Mouse (Mus musculus): Measurements from ENCODE around the gene Chp1. TPM values are rescaled to one million over a fixed set of nuclear protein-coding genes. Genes with fewer than 3 reads are reported as not detected.

Gene Chp1
- polyA plus RNA-seq, 1 experiment from 2014 or later: 46.5 TPM

DNA sequence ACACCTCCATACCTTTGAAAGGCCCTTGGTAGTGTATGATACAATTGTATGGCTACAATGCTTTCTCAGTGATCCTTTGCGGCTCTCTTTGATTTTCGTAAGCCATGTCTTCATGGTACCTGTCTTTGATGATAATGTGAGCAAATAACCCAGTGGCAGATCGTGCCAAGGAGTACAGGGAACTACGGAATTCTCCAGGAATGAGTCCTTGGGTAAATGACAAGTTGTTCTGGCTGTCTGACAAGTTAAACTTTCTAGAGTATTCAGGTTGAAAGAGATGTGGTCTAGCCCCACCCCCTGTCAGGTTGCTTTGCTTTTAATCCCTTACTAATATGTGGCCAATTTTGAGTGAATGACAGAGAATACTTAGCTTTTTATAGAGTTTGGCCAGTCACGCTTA lies 1.2 kb downstream of the Chp1 start:
- Histone ChIP-seq H3K27me3 (ENCODE audit: control insufficient read depth, insufficient read depth, low read length) (no peaks in the 10 kb centered on the region), H3K9ac (ENCODE audit: low read depth, low read length) (no peak overlapping the region), H3K4me1 (ENCODE audit: control insufficient read depth, insufficient read depth, low read length) (peaks cover 5% of the 10 kb centered on the region; the same call in 1 of the 2 replicates), H3K27ac (ENCODE audit: low read depth, low read length) (no peak overlapping the region), H3K4me2 (peak overlapping the region; percentile 72), H3K4me3 (ENCODE audit: low read depth, low read length) (no peak overlapping the region), H3K9me3 (replicated peaks; ENCODE audit: control insufficient read depth, low read length) (no peaks in the 10 kb centered on the region), H3K36me3 (ENCODE audit: control insufficient read depth, insufficient read depth, low read length) (no peaks in the 10 kb centered on the region)
- WGBS (ENCODE audit: insufficient replicate concordance): 68% methylated on average over 5 of the region's 5 CpGs
- ATAC-seq (replicated peaks; ENCODE audit: insufficient number of reproducible peaks, low FRiP score, low TSS enrichment): no peak

GRCm38 (mm10) chr2:119549678-119550077 lies 2.2 kb downstream of the Chp1 start:
- Histone ChIP-seq H3K27ac (ENCODE audit: low read depth, low read length) (no peak overlapping the region), H3K4me2 (no peak overlapping the region), H3K4me3 (ENCODE audit: low read depth, low read length) (no peak overlapping the region), H3K9me3 (replicated peaks; ENCODE audit: control insufficient read depth, low read length) (no peaks in the 10 kb centered on the region), H3K4me1 (ENCODE audit: control insufficient read depth, insufficient read depth, low read length) (peaks cover 5% of the 10 kb centered on the region; the same call in 1 of the 2 replicates), H3K27me3 (ENCODE audit: control insufficient read depth, insufficient read depth, low read length) (no peaks in the 10 kb centered on the region), H3K9ac (ENCODE audit: low read depth, low read length) (no peak overlapping the region), H3K36me3 (ENCODE audit: control insufficient read depth, insufficient read depth, low read length) (no peaks in the 10 kb centered on the region)
- ATAC-seq (replicated peaks; ENCODE audit: insufficient number of reproducible peaks, low FRiP score, low TSS enrichment): no peak
- 58% methylated on average over 2 of the region's 2 CpGs for WGBS (ENCODE audit: insufficient replicate concordance)

DNA sequence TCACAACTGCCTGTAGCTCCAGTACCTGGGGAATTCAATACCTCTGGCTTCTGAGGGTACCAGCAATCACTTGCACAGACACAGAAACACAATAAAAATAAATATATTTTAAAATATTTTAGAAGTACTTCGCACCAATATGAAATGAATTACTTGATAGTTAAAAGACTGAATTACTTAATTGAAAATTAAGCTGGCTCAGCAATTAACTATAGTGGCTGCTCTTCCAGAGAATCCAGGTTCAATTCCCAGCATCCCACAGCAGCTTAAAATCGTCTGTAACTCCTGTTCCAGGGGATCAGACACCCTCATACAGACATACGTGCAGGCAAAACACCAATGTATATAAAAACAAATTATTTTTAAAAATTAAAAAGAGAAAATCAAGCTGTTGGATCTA lies 10.5 kb downstream of the Chp1 start:
- H3K4me1 ChIP-seq (ENCODE audit: control insufficient read depth, insufficient read depth, low read length): no peaks in the 10 kb centered on the region
- ATAC-seq (replicated peaks; ENCODE audit: insufficient number of reproducible peaks, low FRiP score, low TSS enrichment): no peak
- no peak overlapping the region for H3K9ac ChIP-seq (ENCODE audit: low read depth, low read length)
- WGBS (ENCODE audit: insufficient replicate concordance): 88% methylated on average over 3 of the region's 3 CpGs
- no peak overlapping the region for H3K4me2 ChIP-seq
- no peaks in the 10 kb centered on the region for H3K36me3 ChIP-seq (ENCODE audit: control insufficient read depth, insufficient read depth, low read length)
- no peaks in the 10 kb centered on the region for H3K27me3 ChIP-seq (ENCODE audit: control insufficient read depth, insufficient read depth, low read length)
- H3K4me3 ChIP-seq (ENCODE audit: low read depth, low read length): no peak overlapping the region
- no peak overlapping the region for H3K27ac ChIP-seq (ENCODE audit: low read depth, low read length)
- H3K9me3 ChIP-seq (replicated peaks; ENCODE audit: control insufficient read depth, low read length): no peaks in the 10 kb centered on the region

GRCm38 (mm10) chr2:119558737-119559340 lies 11.3 kb downstream of the Chp1 start:
- Histone ChIP-seq H3K27ac (ENCODE audit: low read depth, low read length) (no peak overlapping the region), H3K27me3 (ENCODE audit: control insufficient read depth, insufficient read depth, low read length) (no peaks in the 10 kb centered on the region), H3K4me1 (ENCODE audit: control insufficient read depth, insufficient read depth, low read length) (no peaks in the 10 kb centered on the region), H3K9me3 (replicated peaks; ENCODE audit: control insufficient read depth, low read length) (no peaks in the 10 kb centered on the region), H3K36me3 (ENCODE audit: control insufficient read depth, insufficient read depth, low read length) (no peaks in the 10 kb centered on the region), H3K9ac (ENCODE audit: low read depth, low read length) (no peak overlapping the region), H3K4me3 (ENCODE audit: low read depth, low read length) (no peak overlapping the region), H3K4me2 (no peak overlapping the region)
- 69% methylated on average over 7 of the region's 7 CpGs for WGBS (ENCODE audit: insufficient replicate concordance)
- no peak for ATAC-seq (replicated peaks; ENCODE audit: insufficient number of reproducible peaks, low FRiP score, low TSS enrichment)

DNA sequence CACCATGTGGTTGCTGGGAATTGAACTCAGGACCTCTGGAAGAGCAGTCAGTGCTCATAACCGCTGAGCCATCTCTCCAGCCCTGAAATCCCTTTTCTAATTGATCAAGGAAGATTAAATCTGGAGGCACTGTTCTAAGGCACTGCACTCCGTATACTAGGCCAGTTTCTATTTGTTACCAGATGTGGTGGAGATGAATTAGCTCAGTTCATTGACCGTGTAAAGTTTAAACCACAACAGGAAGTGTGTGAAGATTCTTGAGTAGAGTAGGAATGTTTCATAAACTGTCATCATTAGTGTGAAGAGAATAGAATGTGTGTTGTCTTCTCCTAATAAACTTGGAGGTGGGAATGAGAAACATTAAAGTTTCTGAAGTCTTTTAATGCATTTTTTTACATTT lies 14.3 kb downstream of the Chp1 start:
- Histone ChIP-seq H3K36me3 (ENCODE audit: control insufficient read depth, insufficient read depth, low read length) (no peaks in the 10 kb centered on the region), H3K9ac (ENCODE audit: low read depth, low read length) (no peak overlapping the region), H3K4me2 (no peak overlapping the region), H3K4me1 (ENCODE audit: control insufficient read depth, insufficient read depth, low read length) (no peaks in the 10 kb centered on the region), H3K4me3 (ENCODE audit: low read depth, low read length) (no peak overlapping the region), H3K9me3 (replicated peaks; ENCODE audit: control insufficient read depth, low read length) (no peaks in the 10 kb centered on the region), H3K27ac (ENCODE audit: low read depth, low read length) (no peak overlapping the region), H3K27me3 (ENCODE audit: control insufficient read depth, insufficient read depth, low read length) (no peaks in the 10 kb centered on the region)
- WGBS (ENCODE audit: insufficient replicate concordance): 83% methylated on average over 3 of the region's 3 CpGs
- ATAC-seq (replicated peaks; ENCODE audit: insufficient number of reproducible peaks, low FRiP score, low TSS enrichment): no peak

- ATAC-seq (replicated peaks; ENCODE audit: insufficient number of reproducible peaks, low FRiP score, low TSS enrichment): no peak
- no peak overlapping the region for H3K4me2 ChIP-seq
- H3K27ac ChIP-seq (ENCODE audit: low read depth, low read length): no peak overlapping the region
- no peaks in the 10 kb centered on the region for H3K27me3 ChIP-seq (ENCODE audit: control insufficient read depth, insufficient read depth, low read length)
- H3K4me3 ChIP-seq (ENCODE audit: low read depth, low read length): no peak overlapping the region
- H3K36me3 ChIP-seq (ENCODE audit: control insufficient read depth, insufficient read depth, low read length): no peaks in the 10 kb centered on the region; the same call in 1 of the 2 replicates
- H3K4me1 ChIP-seq (ENCODE audit: control insufficient read depth, insufficient read depth, low read length): no peaks in the 10 kb centered on the region
- H3K9ac ChIP-seq (ENCODE audit: low read depth, low read length): no peak overlapping the region
- whole genome bisulfite sequencing (ENCODE audit: insufficient replicate concordance): 86% methylated on average over 4 of the region's 4 CpGs
- no peaks in the 10 kb centered on the region for H3K9me3 ChIP-seq (replicated peaks; ENCODE audit: control insufficient read depth, low read length)
These were observed 17.8 kb downstream of the Chp1 start for GRCm38 (mm10) chr2:119565284-119565683.

DNA sequence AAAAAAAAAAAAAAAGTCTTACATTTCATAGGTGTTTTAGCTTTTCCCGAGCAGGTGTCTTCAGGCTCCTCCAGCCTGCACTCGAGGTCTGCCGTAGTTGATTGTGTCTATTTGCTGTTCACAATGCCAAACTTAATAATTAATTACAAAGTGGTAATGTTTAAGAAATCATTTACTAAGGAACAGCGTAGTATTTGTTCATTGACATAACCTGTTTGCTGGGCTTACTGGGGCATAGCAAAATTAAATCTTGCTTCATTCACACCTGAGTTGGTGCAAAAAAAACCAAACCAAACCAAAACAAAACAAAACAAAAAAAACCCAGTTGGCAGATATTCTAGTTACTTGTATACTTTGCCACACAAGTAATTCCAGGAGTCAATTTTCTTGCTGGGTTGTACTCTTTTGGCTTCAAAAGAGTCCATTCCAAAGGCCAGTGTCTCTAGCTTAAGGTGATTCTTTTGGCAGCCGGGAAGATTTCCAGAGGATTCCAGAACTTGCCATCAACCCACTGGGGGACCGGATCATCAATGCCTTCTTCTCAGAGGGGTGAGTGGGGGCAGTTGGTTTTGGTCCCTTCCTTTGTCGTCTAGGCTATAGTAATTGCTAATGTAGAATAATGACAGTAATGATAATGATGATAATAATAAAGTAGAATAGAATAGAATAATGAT lies 18.8 kb downstream of the Chp1 start:
- ATAC-seq (replicated peaks; ENCODE audit: insufficient number of reproducible peaks, low FRiP score, low TSS enrichment): no peak
- H3K4me2 ChIP-seq: no peak overlapping the region

GRCm38 (mm10) chr2:119572471-119572870 lies 25.0 kb downstream of the Chp1 start:
- no peak for ATAC-seq (replicated peaks; ENCODE audit: insufficient number of reproducible peaks, low FRiP score, low TSS enrichment)
- WGBS (ENCODE audit: insufficient replicate concordance): 83% methylated on average over 1 of the region's 1 CpGs
- no peak overlapping the region for H3K9ac ChIP-seq (ENCODE audit: low read depth, low read length)

More for the DNA sequence above, 18.8 kb downstream of the Chp1 start:
- Histone ChIP-seq H3K4me1 (ENCODE audit: control insufficient read depth, insufficient read depth, low read length) (no peaks in the 10 kb centered on the region), H3K9me3 (replicated peaks; ENCODE audit: control insufficient read depth, low read length) (no peaks in the 10 kb centered on the region), H3K9ac (ENCODE audit: low read depth, low read length) (no peak overlapping the region), H3K36me3 (ENCODE audit: control insufficient read depth, insufficient read depth, low read length) (no peaks in the 10 kb centered on the region; the same call in 1 of the 2 replicates), H3K4me3 (ENCODE audit: low read depth, low read length) (no peak overlapping the region), H3K27me3 (ENCODE audit: control insufficient read depth, insufficient read depth, low read length) (no peaks in the 10 kb centered on the region), H3K27ac (ENCODE audit: low read depth, low read length) (no peak overlapping the region)
- 90% methylated on average over 7 of the region's 7 CpGs for WGBS (ENCODE audit: insufficient replicate concordance)

DNA sequence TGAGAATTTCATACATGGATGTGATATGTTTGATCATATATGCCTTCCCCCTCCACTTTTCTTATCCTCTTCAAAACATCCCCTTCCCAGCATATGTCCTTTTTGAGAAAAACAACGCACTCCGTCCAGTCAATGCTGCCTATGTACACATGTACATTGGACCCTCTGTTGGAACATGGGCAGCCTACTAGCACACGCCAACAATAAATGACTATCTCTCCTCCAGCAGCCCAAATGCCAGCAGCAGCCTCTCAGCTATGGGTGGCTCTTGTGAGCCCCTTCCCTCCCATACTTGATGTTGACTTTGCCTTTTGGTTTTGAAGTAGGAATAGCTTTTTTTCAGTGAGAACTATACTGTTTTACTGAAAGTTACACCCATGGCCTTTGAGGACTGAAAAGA lies 34.1 kb downstream of the Chp1 start:
- H3K27ac ChIP-seq (ENCODE audit: low read depth, low read length): no peak overlapping the region
- no peak overlapping the region for H3K4me3 ChIP-seq (ENCODE audit: low read depth, low read length)
- no peak overlapping the region for H3K9ac ChIP-seq (ENCODE audit: low read depth, low read length)
- WGBS (ENCODE audit: insufficient replicate concordance): 90% methylated on average over 3 of the region's 3 CpGs
- no peak overlapping the region for H3K4me2 ChIP-seq
- H3K9me3 ChIP-seq (replicated peaks; ENCODE audit: control insufficient read depth, low read length): no peaks in the 10 kb centered on the region
- H3K27me3 ChIP-seq (ENCODE audit: control insufficient read depth, insufficient read depth, low read length): no peaks in the 10 kb centered on the region
- H3K36me3 ChIP-seq (ENCODE audit: control insufficient read depth, insufficient read depth, low read length): no peaks in the 10 kb centered on the region; the same call in 1 of the 2 replicates
- H3K4me1 ChIP-seq (ENCODE audit: control insufficient read depth, insufficient read depth, low read length): no peaks in the 10 kb centered on the region
- no peak for ATAC-seq (replicated peaks; ENCODE audit: insufficient number of reproducible peaks, low FRiP score, low TSS enrichment)

More at GRCm38 (mm10) chr2:119572471-119572870, 25.0 kb downstream of the Chp1 start:
- H3K27me3 ChIP-seq (ENCODE audit: control insufficient read depth, insufficient read depth, low read length): no peaks in the 10 kb centered on the region
- H3K27ac ChIP-seq (ENCODE audit: low read depth, low read length): no peak overlapping the region
- H3K4me1 ChIP-seq (ENCODE audit: control insufficient read depth, insufficient read depth, low read length): no peaks in the 10 kb centered on the region
- no peaks in the 10 kb centered on the region for H3K9me3 ChIP-seq (replicated peaks; ENCODE audit: control insufficient read depth, low read length)
- 0 out of 2 replicates have a peak, but pooled peaks cover 2% of the 10 kb centered on the region for H3K36me3 ChIP-seq (ENCODE audit: control insufficient read depth, insufficient read depth, low read length)
- H3K4me2 ChIP-seq: no peak overlapping the region
- no peak overlapping the region for H3K4me3 ChIP-seq (ENCODE audit: low read depth, low read length)

Measured in heart, embryonic 11.5 days (tissue).